9 mouse cellular contexts compared by ENCODE assay signal in the genomic region with DNA sequence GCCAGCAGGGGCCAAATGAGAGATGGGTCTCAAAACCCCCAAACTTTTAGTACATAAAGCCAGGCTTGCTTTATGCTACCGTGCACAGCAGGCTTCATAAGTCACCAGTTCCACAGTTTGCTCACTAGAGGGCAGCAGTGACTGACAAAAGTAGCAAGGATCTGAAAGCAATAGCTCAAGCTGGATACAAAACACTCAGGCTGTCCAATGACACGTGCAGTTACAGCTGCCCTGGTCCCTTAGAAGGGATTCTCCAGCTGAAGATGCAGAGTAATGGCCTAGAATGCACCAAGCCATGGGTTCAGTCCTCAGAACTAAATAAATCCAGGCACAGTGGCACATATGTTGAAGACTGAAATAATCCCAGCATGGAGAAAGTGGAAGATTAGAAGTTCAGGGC. TPM values are rescaled to one million over a fixed set of nuclear protein-coding genes. Genes with fewer than 3 reads are reported as not detected.
A peak's percentile ranks its signal among the peaks of the same experiment; 100 is the strongest.
DNase-seq lines count a peak whose midpoint lies in the region; ATAC-seq and TF ChIP-seq lines count a peak whose summit lies in the region.
"Had no signal": no experiment of that assay in that cellular context is flagged by ENCODE, and none has a peak within 500 bp of the region (broad histone marks: within the 10 kb centered on the region; RNA-seq: fewer than 3 reads in every experiment).

No protein-coding gene starts in this region.

- H3K9ac ChIP-seq in neural tube, embryonic 15.5 days (replicated peaks): no peak overlapping the region
- H3K9ac ChIP-seq in forebrain, embryonic 15.5 days (replicated peaks): no peak overlapping the region
- H3K9ac ChIP-seq in hindbrain, embryonic 14.5 days: no peak overlapping the region
- H3K9ac ChIP-seq: embryonic facial prominence, embryonic 12.5 days had no signal

- no peak overlapping the region for H3K4me3 ChIP-seq in neural tube, embryonic 15.5 days (replicated peaks)
- H3K4me3 ChIP-seq in forebrain, embryonic 15.5 days: no peak overlapping the region
- no peak overlapping the region for H3K4me3 ChIP-seq in hindbrain, embryonic 14.5 days (replicated peaks; ENCODE audit: low read length)
- no peak overlapping the region for H3K4me3 ChIP-seq in left cerebral cortex, adult 2 months
- H3K4me3 ChIP-seq: embryonic facial prominence, embryonic 12.5 days had no signal

- peaks cover 27% of the 10 kb centered on the region for H3K4me1 ChIP-seq in neural tube, embryonic 15.5 days
- peaks cover 21% of the 10 kb centered on the region for H3K4me1 ChIP-seq in forebrain, embryonic 15.5 days
- H3K4me1 ChIP-seq in hindbrain, embryonic 14.5 days (replicated peaks; ENCODE audit: control insufficient read depth, insufficient read depth, low read length): peaks cover 12% of the 10 kb centered on the region

- DNase-seq in neural tube, embryonic 10.5 days (ENCODE audit: extremely low spot score, low spot score): peak; percentile 65
- peak; percentile 71 to 72 for DNase-seq in cerebellum, adult 18-20 months
- DNase-seq in hindbrain, embryonic 14.5 days (ENCODE audit: low spot score): peak; percentile 91
- DNase-seq in left cerebral cortex, adult 2 months (ENCODE audit: extremely low spot score in 1 of 2, low spot score in 2 of 2): peak; percentile 37 to 56
- DNase-seq in mesoderm, embryonic 11.5 days (ENCODE audit: low read depth, low spot score): peak; percentile 92
- DNase-seq in spleen, postnatal 36 days (ENCODE audit: low spot score in 2 of 2): peak; percentile 56 to 73

- peaks cover 9% of the 10 kb centered on the region for H3K36me3 ChIP-seq in neural tube, embryonic 15.5 days
- H3K36me3 ChIP-seq in forebrain, embryonic 15.5 days: peaks cover 2% of the 10 kb centered on the region
- H3K36me3 ChIP-seq in hindbrain, embryonic 14.5 days (replicated peaks; ENCODE audit: control insufficient read depth, insufficient read depth): peaks cover 13% of the 10 kb centered on the region

- no peaks in the 10 kb centered on the region for H3K27me3 ChIP-seq in neural tube, embryonic 15.5 days (replicated peaks)
- H3K27me3 ChIP-seq in forebrain, embryonic 15.5 days: no peaks in the 10 kb centered on the region
- H3K27me3 ChIP-seq in hindbrain, embryonic 14.5 days (ENCODE audit: control insufficient read depth, insufficient read depth, low read length): no peaks in the 10 kb centered on the region
- H3K27me3 ChIP-seq: embryonic facial prominence, embryonic 12.5 days had no signal

- no peak overlapping the region for H3K27ac ChIP-seq in neural tube, embryonic 15.5 days (replicated peaks)
- no peak overlapping the region for H3K27ac ChIP-seq in forebrain, embryonic 15.5 days (replicated peaks)
- H3K27ac ChIP-seq in hindbrain, embryonic 14.5 days: no peak overlapping the region
- H3K27ac ChIP-seq in left cerebral cortex, adult 2 months: 0 out of 2 replicates have a peak overlapping the region, but pooled peaks have one; percentile 16
- H3K27ac ChIP-seq: embryonic facial prominence, embryonic 12.5 days had no signal

- no peak for ATAC-seq in neural tube, embryonic 15.5 days (ENCODE audit: low FRiP score)
- ATAC-seq in forebrain, embryonic 15.5 days (replicated peaks): peak; percentile 13; the same call in 1 of the 2 replicates
- ATAC-seq in hindbrain, embryonic 14.5 days (ENCODE audit: low FRiP score): peak; percentile 46

- intact Hi-C loops in left cerebral cortex, adult 2 months (cut with DNase I): loop anchor here (1.0 to 5.0 kb wide), 2 partner anchors 60 to 120 kb away; no protein-coding TSS in a partner anchor

- TF ChIP-seq CTCF in left cerebral cortex, adult 2 months (IDR thresholded peaks at IDR 0.05): peak; percentile 89

- H3K4me2 ChIP-seq in neural tube, embryonic 15.5 days: no peak overlapping the region
- H3K4me2 ChIP-seq in forebrain, embryonic 15.5 days (replicated peaks): no peak overlapping the region
- H3K4me2 ChIP-seq in hindbrain, embryonic 14.5 days (replicated peaks): no peak overlapping the region
- H3K4me2 ChIP-seq: embryonic facial prominence, embryonic 12.5 days had no signal

- WGBS in neural tube, embryonic 15.5 days: 0% methylated on average over 2 of the region's 2 CpGs
- 0% methylated on average over 2 of the region's 2 CpGs for WGBS in forebrain, embryonic 15.5 days
- WGBS in hindbrain, embryonic 14.5 days: 4% methylated on average over 2 of the region's 2 CpGs

- H3K9me3 ChIP-seq in neural tube, embryonic 15.5 days (replicated peaks): no peaks in the 10 kb centered on the region
- no peaks in the 10 kb centered on the region for H3K9me3 ChIP-seq in forebrain, embryonic 15.5 days
- no peaks in the 10 kb centered on the region for H3K9me3 ChIP-seq in hindbrain, embryonic 14.5 days (ENCODE audit: control insufficient read depth, low read length)
- H3K9me3 ChIP-seq: embryonic facial prominence, embryonic 12.5 days had no signal

RNA-seq across cellular contexts. Expression of a gene that starts 3.0 kb away (rescaled TPM):
- polyA plus RNA-seq in neural tube, embryonic 15.5 days (2015; fragmentation: Nextera tagmentation; extraction: Ambion mirVana): 25.8 and 52.7 TPM in 2 replicates
- 55.1 and 64.8 TPM in 2 replicates for polyA plus RNA-seq in forebrain, embryonic 15.5 days (2015; fragmentation: Nextera tagmentation; extraction: Ambion mirVana)
- 26.0 and 27.4 TPM in 2 replicates for polyA plus RNA-seq in hindbrain, embryonic 14.5 days (2014; fragmentation: Nextera tagmentation; extraction: Ambion mirVana)
- 1 to 10 TPM; 6.5 to 6.6 TPM for total RNA-seq in left cerebral cortex, adult 2 months (2021)

RNA-seq across cellular contexts. Expression of a gene that starts 17.8 kb away (rescaled TPM):
- polyA plus RNA-seq in neural tube, embryonic 15.5 days (2015; fragmentation: Nextera tagmentation; extraction: Ambion mirVana): 33.6 and 36.4 TPM in 2 replicates
- polyA plus RNA-seq in forebrain, embryonic 15.5 days (2015; fragmentation: Nextera tagmentation; extraction: Ambion mirVana): 31.3 and 33.2 TPM in 2 replicates
- polyA plus RNA-seq in hindbrain, embryonic 14.5 days (2014; fragmentation: Nextera tagmentation; extraction: Ambion mirVana): 36.4 and 42.2 TPM in 2 replicates
- total RNA-seq in left cerebral cortex, adult 2 months (2021): 10 to 100 TPM; 75.8 to 77.6 TPM

RNA-seq across cellular contexts. Expression of a gene that starts 22.8 kb away (rescaled TPM):
- polyA plus RNA-seq in neural tube, embryonic 15.5 days (2015; fragmentation: Nextera tagmentation; extraction: Ambion mirVana): not detected in 2 replicates
- not detected in 2 replicates for polyA plus RNA-seq in forebrain, embryonic 15.5 days (2015; fragmentation: Nextera tagmentation; extraction: Ambion mirVana)
- not detected in 2 replicates for polyA plus RNA-seq in hindbrain, embryonic 14.5 days (2014; fragmentation: Nextera tagmentation; extraction: Ambion mirVana)
- total RNA-seq in left cerebral cortex, adult 2 months (2021): 1 to 10 TPM; 1.4 to 1.6 TPM
- polyA plus RNA-seq: embryonic facial prominence, embryonic 12.5 days had no signal

RNA-seq across cellular contexts. Expression of a gene that starts 28.6 kb away (rescaled TPM):
- not detected in 2 replicates for polyA plus RNA-seq in neural tube, embryonic 15.5 days (2015; fragmentation: Nextera tagmentation; extraction: Ambion mirVana)
- polyA plus RNA-seq in forebrain, embryonic 15.5 days (2015; fragmentation: Nextera tagmentation; extraction: Ambion mirVana): not detected in 2 replicates
- not detected in 2 replicates for polyA plus RNA-seq in hindbrain, embryonic 14.5 days (2014; fragmentation: Nextera tagmentation; extraction: Ambion mirVana)
- 1 to 10 TPM in 1 of 2 experiments, not detected in 1; 1.1 TPM for total RNA-seq in left cerebral cortex, adult 2 months (2021)
- polyA plus RNA-seq: embryonic facial prominence, embryonic 12.5 days had no signal

RNA-seq across cellular contexts. Expression of a gene that starts 34.5 kb away (rescaled TPM):
- polyA plus RNA-seq in neural tube, embryonic 15.5 days (2015; fragmentation: Nextera tagmentation; extraction: Ambion mirVana): 0.15 and 0.28 TPM in 2 replicates
- 0.27 TPM in 1 of 2 replicates, not detected in the other for polyA plus RNA-seq in forebrain, embryonic 15.5 days (2015; fragmentation: Nextera tagmentation; extraction: Ambion mirVana)
- polyA plus RNA-seq in hindbrain, embryonic 14.5 days (2014; fragmentation: Nextera tagmentation; extraction: Ambion mirVana): 0.20 TPM in 1 of 2 replicates, not detected in the other
- total RNA-seq in left cerebral cortex, adult 2 months (2021): under 1 TPM; 0.49 to 0.57 TPM
